ENCODE assay signal across 7 mouse cellular contexts in genomic region chr2:101978534-101979525, GRCm38 (mm10).
A peak's percentile ranks its signal among the peaks of the same experiment; 100 is the strongest.
DNase-seq lines count a peak whose midpoint lies in the region; ATAC-seq and TF ChIP-seq lines count a peak whose summit lies in the region.

No protein-coding gene starts in this region.

- no peak for TF ChIP-seq EP300 in lung, postnatal 0 days (IDR thresholded peaks at IDR 0.05)

- H3K27ac ChIP-seq in lung, embryonic 16.5 days (ENCODE audit: low read length), result no peak overlapping the region
- H3K27ac ChIP-seq in lung, postnatal 0 days (ENCODE audit: low read length), result no peak overlapping the region
- no peak overlapping the region for H3K27ac ChIP-seq in cerebellum, adult 2 months (ENCODE audit: insufficient read depth, low read length)
- peak overlapping the region; percentile 95 for H3K27ac ChIP-seq in forebrain, embryonic 13.5 days

- WGBS in lung, embryonic 16.5 days, result 35% methylated on average over 21 of the region's 21 CpGs
- 43% methylated on average over 21 of the region's 21 CpGs for WGBS in lung, postnatal 0 days
- WGBS in cerebellum, adult 2 months, result 44% methylated on average over 21 of the region's 21 CpGs
- WGBS in forebrain, embryonic 13.5 days, result 1% methylated on average over 21 of the region's 21 CpGs

- no peaks in the 10 kb centered on the region for H3K36me3 ChIP-seq in lung, embryonic 16.5 days (ENCODE audit: control insufficient read depth, insufficient read depth, low read length)
- H3K36me3 ChIP-seq in lung, postnatal 0 days (ENCODE audit: insufficient read depth, low read length), result no peaks in the 10 kb centered on the region
- no peaks in the 10 kb centered on the region for H3K36me3 ChIP-seq in forebrain, embryonic 13.5 days (ENCODE audit: poor library complexity, severe bottlenecking)

- no peak for TF ChIP-seq CTCF in lung, postnatal 0 days (IDR thresholded peaks at IDR 0.05)
- TF ChIP-seq CTCF in cerebellum, adult 2 months (IDR thresholded peaks at IDR 0.05; ENCODE audit: borderline replicate concordance, insufficient read depth, low read depth, low read length), result no peak

- 0 out of 2 replicates have a peak overlapping the region, but pooled peaks have one; percentile 30 for H3K9ac ChIP-seq in lung, embryonic 16.5 days (ENCODE audit: low read length)
- no peak overlapping the region for H3K9ac ChIP-seq in lung, postnatal 0 days (replicated peaks; ENCODE audit: low read depth)
- H3K9ac ChIP-seq in forebrain, embryonic 13.5 days, result 0 out of 2 replicates have a peak overlapping the region, but pooled peaks have one; percentile 14

- TF ChIP-seq POLR2A in cerebellum, adult 2 months (IDR thresholded peaks at IDR 0.05; ENCODE audit: borderline replicate concordance, insufficient read depth, low read length), result no peak

- DNase-seq in lung, postnatal 0 days (ENCODE audit: low spot score), result no peak
- peak; percentile 63 to 64 for DNase-seq in cerebellum, adult 2 months
- DNase-seq in induced T-regulatory cell, adult 2 months (ENCODE audit: low read depth), result peak; percentile 59
- peak; percentile 2 to 4 for DNase-seq in natural killer cell, adult 2 months (ENCODE audit: low spot score in 2 of 2)
- no peak for DNase-seq in urinary bladder, postnatal 10 days (ENCODE audit: low spot score)

- no peaks in the 10 kb centered on the region for H3K9me3 ChIP-seq in lung, embryonic 16.5 days (ENCODE audit: control insufficient read depth, low read length)
- H3K9me3 ChIP-seq in lung, postnatal 0 days (ENCODE audit: low read length), result no peaks in the 10 kb centered on the region
- no peaks in the 10 kb centered on the region for H3K9me3 ChIP-seq in forebrain, embryonic 13.5 days (replicated peaks)

- H3K4me1 ChIP-seq in lung, embryonic 16.5 days (replicated peaks; ENCODE audit: control insufficient read depth, insufficient read depth, low read length), result peaks cover 18% of the 10 kb centered on the region
- H3K4me1 ChIP-seq in lung, postnatal 0 days (ENCODE audit: insufficient read depth, low read depth, low read length), result peaks cover 7% of the 10 kb centered on the region; the same call in 1 of the 2 replicates
- H3K4me1 ChIP-seq in cerebellum, adult 2 months (ENCODE audit: control insufficient read depth, insufficient read depth, low read length), result peaks cover 14% of the 10 kb centered on the region
- peaks cover 90% of the 10 kb centered on the region for H3K4me1 ChIP-seq in forebrain, embryonic 13.5 days

- H3K4me3 ChIP-seq in lung, embryonic 16.5 days (ENCODE audit: low read length), result no peak overlapping the region
- no peak overlapping the region for H3K4me3 ChIP-seq in lung, postnatal 0 days (ENCODE audit: low read depth, low read length)
- no peak overlapping the region for H3K4me3 ChIP-seq in cerebellum, adult 2 months (replicated peaks; ENCODE audit: insufficient read depth, low read depth, low read length)
- H3K4me3 ChIP-seq in forebrain, embryonic 13.5 days, result no peak overlapping the region

- H3K27me3 ChIP-seq in lung, embryonic 16.5 days (ENCODE audit: control insufficient read depth, insufficient read depth, low read depth, low read length), result no peaks in the 10 kb centered on the region
- no peaks in the 10 kb centered on the region for H3K27me3 ChIP-seq in lung, postnatal 0 days (replicated peaks; ENCODE audit: insufficient read depth, low read length)
- H3K27me3 ChIP-seq in cerebellum, adult 2 months (ENCODE audit: control insufficient read depth, insufficient read depth, low read length), result no peaks in the 10 kb centered on the region
- H3K27me3 ChIP-seq in forebrain, embryonic 13.5 days, result no peaks in the 10 kb centered on the region

- no peak for ATAC-seq in lung, embryonic 16.5 days (ENCODE audit: low read depth)
- ATAC-seq in lung, postnatal 0 days, result no peak
- peak; percentile 79 for ATAC-seq in forebrain, embryonic 13.5 days

- no peak overlapping the region for H3K4me2 ChIP-seq in lung, embryonic 16.5 days (ENCODE audit: low read depth, low read length)
- no peak overlapping the region for H3K4me2 ChIP-seq in lung, postnatal 0 days (replicated peaks; ENCODE audit: low read depth, low read length)
- peak overlapping the region; percentile 34 for H3K4me2 ChIP-seq in forebrain, embryonic 13.5 days

Comparison
In these comparisons a context has a peak if more than half of its experiments do, and no peak if none do; other contexts are left out.
1. DNase-seq: peak in cerebellum, adult 2 months (2 of 2), induced T-regulatory cell, adult 2 months (single experiment) and natural killer cell, adult 2 months (2 of 2); none in lung, postnatal 0 days (single experiment) and urinary bladder, postnatal 10 days (single experiment).